Mouse (Mus musculus) lung, adult 2 months (tissue): ENCODE data around the gene Dxo.

ENCODE experiments used
- CTCF ChIP-seq: fragments of 200-500 bp; IDR thresholded peaks from 2 replicates; pipeline ENCODE4 v1.5.1; 2011; ENCODE audit warnings: mild to moderate bottlenecking, low read length, control low read depth; ENCODE audit not compliant: insufficient read depth
- POLR2A ChIP-seq: fragments of 200-500 bp; IDR thresholded peaks from 2 replicates; pipeline ENCODE4 v1.6.1; 2011; ENCODE audit warnings: low read depth, mild to moderate bottlenecking, control low read depth, low read length, borderline replicate concordance; ENCODE audit errors: extremely low read depth

GRCm38 (mm10) chr17:34836155-34836855 is 514 bp upstream of the Dxo start:
- TF ChIP-seq CTCF (no peak), POLR2A (no peak)
